Mouse (Mus musculus) cerebellum, postnatal 36 days (tissue): ENCODE data around the gene Plk3.

ENCODE experiments used
- DNase-seq, 2 experiments: peaks; one replicate each; pipeline ENCODE4 v3.0.0; 2021 to 2022; ENCODE audit warnings: mixed read lengths in 2 of 2

Plk3 gene

DNA sequence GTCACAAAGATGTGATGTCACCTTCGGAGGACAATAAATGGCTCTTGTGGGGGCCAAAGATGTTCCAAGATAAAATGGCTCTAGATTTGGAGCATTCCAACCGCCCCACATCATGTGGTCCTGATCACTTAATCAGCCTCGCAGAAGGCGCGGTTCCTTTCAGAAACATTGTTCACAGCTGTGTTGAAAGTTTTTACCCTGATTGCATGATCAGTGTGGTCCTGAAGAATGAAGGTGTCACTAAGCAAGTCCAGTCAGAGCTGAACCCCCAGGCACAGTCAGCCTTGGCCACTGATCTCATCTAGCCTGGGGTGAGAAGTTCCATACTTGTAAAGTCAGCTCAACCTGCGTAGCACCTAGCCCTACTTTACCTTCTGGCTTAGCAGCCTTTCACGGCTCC is 15.8 kb downstream of the Plk3 start:
- no peak for DNase-seq

- no peak for DNase-seq
Measured at GRCm38 (mm10) chr4:117115592-117115991, 18.2 kb downstream of the Plk3 start.

GRCm38 (mm10) chr4:117113237-117113636 is 20.5 kb downstream of the Plk3 start:
- no peak for DNase-seq

- DNase-seq: no peak
Measured at GRCm38 (mm10) chr4:117110985-117111384, 22.8 kb downstream of the Plk3 start.

GRCm38 (mm10) chr4:117110249-117110648 is 23.5 kb downstream of the Plk3 start:
- no peak for DNase-seq

DNA sequence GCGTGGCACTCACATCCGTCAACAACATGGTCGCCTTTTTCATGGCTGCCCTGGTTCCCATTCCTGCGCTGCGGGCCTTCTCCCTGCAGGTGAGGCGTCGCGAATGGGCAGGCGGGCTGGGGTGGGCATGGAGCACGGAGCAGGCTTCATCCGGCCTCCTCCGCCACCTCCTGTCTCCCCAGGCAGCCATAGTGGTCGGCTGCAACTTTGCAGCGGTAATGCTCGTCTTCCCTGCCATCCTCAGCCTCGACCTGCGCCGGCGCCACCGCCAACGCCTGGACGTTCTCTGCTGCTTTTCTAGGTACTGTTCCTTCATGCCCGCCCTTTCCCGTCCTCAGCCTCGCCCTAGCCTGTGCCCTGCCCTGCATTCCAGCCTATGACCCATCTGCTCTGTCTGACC is 24.4 kb downstream of the Plk3 start:
- no peak for DNase-seq

- DNase-seq: no peak
Measured at GRCm38 (mm10) chr4:117108524-117108849, 25.3 kb downstream of the Plk3 start.

GRCm38 (mm10) chr4:117107813-117108523 is 25.8 kb downstream of the Plk3 start:
- no peak for DNase-seq

GRCm38 (mm10) chr4:117105127-117105526 is 28.6 kb downstream of the Plk3 start:
- no peak for DNase-seq

- DNase-seq: no peak
Measured at GRCm38 (mm10) chr4:117104672-117105071, 29.1 kb downstream of the Plk3 start.

GRCm38 (mm10) chr4:117101218-117101617 is 32.5 kb downstream of the Plk3 start:
- no peak for DNase-seq

DNA sequence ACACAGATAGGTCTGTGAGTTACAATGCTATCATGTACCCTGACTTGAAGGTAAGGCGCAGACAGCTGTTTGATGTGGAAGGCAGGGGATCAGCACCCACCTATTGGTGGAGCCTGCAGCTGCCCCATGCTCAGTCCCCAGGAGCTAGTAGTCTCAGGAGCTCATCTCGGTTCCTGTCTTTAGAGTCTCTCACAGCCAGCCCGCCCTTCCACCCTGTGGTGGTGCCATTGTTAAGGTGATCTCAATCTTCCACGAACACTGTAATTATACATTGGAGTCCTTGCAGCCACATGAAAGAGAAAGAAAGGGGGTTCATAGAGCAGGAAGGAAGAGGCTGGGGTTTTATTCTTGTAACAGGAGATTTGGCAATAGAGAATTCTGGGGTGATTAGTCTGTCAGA is 33.7 kb downstream of the Plk3 start:
- DNase-seq: no peak

- no peak for DNase-seq
Measured at GRCm38 (mm10) chr4:117098764-117099036, 35.1 kb downstream of the Plk3 start.

DNA sequence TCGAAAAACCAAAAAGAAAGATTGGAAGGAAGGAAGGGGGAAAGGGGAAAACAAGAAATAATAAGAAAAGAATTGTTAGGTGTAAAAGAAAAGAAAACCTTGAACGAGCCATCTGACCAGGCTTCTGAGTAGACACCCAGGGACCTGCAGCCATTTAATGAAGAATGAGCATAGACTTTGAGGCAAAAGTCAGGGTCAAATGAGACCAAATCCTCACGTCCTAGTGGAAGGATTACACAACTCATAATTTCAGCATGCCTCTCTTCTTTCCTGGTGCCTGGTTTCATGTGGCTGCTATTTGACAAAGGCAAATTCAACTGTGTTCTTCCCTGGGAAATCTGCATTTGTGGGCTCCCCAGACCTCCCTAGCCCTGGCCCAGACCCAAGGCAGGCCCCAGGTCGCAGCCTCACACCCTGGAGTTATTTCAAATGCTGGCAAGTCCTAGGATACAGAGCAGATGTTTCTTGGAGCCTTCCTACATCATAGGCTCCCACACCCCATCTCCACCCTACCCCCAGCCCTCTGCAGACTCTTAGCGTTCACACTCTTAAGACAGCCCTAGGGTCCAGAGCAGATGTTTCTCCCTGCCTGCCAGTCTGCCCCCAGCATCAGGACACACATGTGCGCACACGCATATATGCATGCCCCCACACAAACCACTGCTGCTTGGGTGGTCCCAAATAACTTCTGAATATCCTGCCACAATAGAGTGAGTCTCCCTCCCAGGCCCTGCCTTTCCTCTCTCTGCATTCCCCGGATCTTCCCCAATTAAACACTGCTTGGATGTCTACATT is 35.6 kb downstream of the Plk3 start:
- DNase-seq: no peak

GRCm38 (mm10) chr4:117096666-117097065 is 37.1 kb downstream of the Plk3 start:
- no peak for DNase-seq

DNA sequence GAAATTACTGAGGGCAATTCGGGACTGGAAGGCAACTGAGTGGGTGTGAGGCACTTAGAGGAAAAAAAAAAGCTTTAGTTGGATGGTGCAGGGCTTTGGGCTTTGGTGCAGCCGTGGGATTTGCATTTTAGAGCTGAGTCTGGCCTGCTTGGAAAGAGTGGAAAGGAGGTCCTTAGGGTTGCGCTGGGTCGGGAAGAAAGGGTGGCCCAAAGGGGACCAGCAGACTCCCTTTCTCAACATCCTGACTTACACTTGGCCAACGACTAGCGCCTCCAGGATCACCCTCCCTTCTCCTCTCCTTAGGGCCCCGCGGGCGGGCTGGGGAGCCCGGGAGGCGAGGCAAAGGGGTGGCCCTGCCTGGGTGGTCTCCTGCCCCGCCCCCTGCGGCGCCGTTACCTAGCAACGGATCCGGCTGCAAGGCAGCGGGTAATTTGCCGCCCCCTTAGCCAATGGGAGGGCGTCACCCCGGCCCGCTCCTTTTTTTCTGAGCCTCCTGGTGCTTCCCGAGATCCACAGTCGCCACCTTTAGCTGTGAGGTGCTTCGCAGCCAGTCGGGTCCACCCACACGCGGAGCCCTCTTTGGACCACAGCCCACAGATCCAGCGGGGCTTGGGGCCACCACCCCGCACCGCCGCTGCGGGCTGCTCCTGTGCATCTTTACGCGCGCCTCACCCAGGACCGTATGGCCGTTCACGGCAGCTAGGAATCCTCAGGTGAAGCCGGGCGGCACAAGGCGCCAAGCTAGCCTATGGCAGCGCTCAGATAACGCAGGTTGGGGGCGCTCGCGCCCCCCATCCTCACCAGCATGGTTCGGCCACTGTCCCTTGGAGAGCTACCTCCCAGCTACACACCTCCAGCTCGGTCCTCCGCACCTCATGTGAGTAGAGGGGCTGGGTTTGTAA is 38.0 kb downstream of the Plk3 start, which contains the start of gene Ptch2:
Gene Ptch2, plus strand, starts transcription at position 525 of the 902 bp plus-strand sequence.
- DNase-seq: peak; percentile 20 to 39

GRCm38 (mm10) chr4:117094626-117095361 is 39.0 kb downstream of the Plk3 start:
- DNase-seq: no peak

GRCm38 (mm10) chr4:117090586-117090985 is 43.2 kb downstream of the Plk3 start:
- DNase-seq: no peak

DNA sequence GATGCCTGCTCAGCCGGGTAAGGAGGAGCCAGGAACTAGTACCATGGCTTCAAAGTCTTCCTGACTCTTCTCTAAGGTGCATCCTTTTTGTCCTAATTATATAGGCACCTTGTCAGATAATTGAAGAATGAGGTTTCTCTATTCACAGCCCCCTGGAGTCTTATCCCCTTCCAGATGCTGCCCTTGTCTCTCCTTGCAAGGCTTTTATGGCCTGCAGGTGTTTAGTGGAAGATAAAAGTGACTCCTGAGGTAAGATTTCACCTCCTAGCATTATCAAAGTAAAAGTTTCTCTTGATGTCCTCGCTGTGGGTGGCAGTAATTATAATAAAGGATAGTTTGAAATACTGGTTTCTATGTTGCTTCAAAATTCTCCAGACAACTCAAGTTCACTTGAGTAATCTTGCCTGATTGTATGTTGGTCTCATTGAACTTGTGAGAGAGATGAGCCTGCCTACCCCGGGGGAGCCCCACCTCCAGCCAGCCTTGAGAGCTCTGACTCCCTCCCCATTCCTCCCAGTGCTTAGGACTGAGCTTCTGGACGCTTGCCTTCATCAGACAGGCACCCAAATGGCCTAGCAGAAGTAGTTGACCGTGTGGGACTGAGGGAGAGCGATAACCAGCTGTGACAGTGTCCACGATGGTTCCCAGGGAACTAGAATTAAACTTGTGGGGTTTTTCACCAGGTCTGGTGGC is 45.7 kb downstream of the Plk3 start:
- DNase-seq: no peak
